Mouse (Mus musculus): ENCODE results near the gene Sox6. TPM values are rescaled to one million over a fixed set of nuclear protein-coding genes. Genes with fewer than 3 reads are reported as not detected.
A peak's percentile ranks its signal among the peaks of the same experiment; 100 is the strongest.

The Sox6 gene
- polyA plus RNA-seq, 1 experiment from 2014 or later, result 79.3 TPM

DNA sequence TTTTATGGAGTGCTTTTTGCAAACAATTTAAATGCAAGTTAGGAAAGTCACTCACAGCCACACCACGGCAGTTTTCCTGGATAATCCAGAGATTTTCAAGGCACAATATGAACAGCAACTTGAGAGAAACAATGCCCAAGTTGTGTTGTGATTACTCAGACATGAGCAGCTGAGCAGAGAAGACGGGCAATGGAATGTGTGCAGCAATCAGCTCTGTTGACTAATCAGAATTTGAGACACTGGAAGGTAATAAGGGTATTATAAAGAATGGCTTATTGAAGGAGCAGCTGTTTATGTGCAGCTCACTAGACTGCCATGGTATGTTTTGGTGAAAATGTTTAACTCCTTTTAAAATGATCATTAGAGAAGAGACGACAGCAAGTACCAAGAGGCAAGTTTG, 287.5 kb downstream of the Sox6 start:
- Histone ChIP-seq H3K9me3 (ENCODE audit: control insufficient read depth, low read length) (no peaks in the 10 kb centered on the region), H3K36me3 (ENCODE audit: control insufficient read depth, insufficient read depth, low read length) (no peaks in the 10 kb centered on the region), H3K9ac (ENCODE audit: low read length) (no peak overlapping the region), H3K4me3 (ENCODE audit: low read depth, low read length) (no peak overlapping the region), H3K4me1 (ENCODE audit: control insufficient read depth, insufficient read depth, low read length) (peaks cover 22% of the 10 kb centered on the region), H3K4me2 (ENCODE audit: low read depth) (no peak overlapping the region), H3K27ac (ENCODE audit: low read depth, low read length) (no peak overlapping the region), H3K27me3 (ENCODE audit: control insufficient read depth, insufficient read depth, low read length) (no peaks in the 10 kb centered on the region)
- ATAC-seq (ENCODE audit: insufficient read depth, low FRiP score, low TSS enrichment) (no peak), DNase-seq (ENCODE audit: low spot score) (no peak)
- 40% methylated on average over 3 of the region's 3 CpGs for WGBS

DNA sequence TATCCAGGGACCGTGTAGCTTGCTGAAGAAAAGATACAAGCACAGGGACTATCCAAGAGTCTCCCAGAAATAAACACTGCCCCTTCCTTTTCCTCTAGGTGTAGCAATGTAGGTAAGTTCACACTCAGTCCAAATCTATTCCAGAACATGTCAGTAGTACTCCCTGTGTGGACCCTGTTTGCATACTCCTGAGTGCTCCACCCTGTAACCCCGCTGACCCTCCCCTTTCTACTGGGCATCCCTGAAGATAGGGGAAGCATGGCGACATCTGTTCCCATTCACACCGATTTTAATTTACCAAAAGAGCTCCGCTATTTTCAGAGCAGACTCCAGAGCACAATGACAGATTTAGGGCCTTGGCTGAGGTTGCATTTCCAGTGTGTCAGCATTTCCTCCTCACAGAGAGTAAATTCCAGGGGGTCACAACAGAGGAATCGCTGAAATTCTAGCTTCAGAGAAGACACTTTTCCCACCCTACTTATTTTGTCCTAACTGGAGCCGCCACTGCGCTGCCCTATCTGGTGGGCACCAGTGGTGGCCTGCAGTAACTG, 288.2 kb downstream of the Sox6 start:
- Histone ChIP-seq H3K9me3 (ENCODE audit: control insufficient read depth, low read length) (no peaks in the 10 kb centered on the region), H3K36me3 (ENCODE audit: control insufficient read depth, insufficient read depth, low read length) (no peaks in the 10 kb centered on the region), H3K4me3 (ENCODE audit: low read depth, low read length) (no peak overlapping the region), H3K4me1 (ENCODE audit: control insufficient read depth, insufficient read depth, low read length) (peaks cover 22% of the 10 kb centered on the region), H3K27ac (ENCODE audit: low read depth, low read length) (no peak overlapping the region), H3K4me2 (ENCODE audit: low read depth) (no peak overlapping the region), H3K27me3 (ENCODE audit: control insufficient read depth, insufficient read depth, low read length) (no peaks in the 10 kb centered on the region), H3K9ac (ENCODE audit: low read length) (no peak overlapping the region)
- ATAC-seq (ENCODE audit: insufficient read depth, low FRiP score, low TSS enrichment) (no peak), DNase-seq (ENCODE audit: low spot score) (peak; percentile 23)
- 34% methylated on average over 8 of the region's 8 CpGs for WGBS

DNA sequence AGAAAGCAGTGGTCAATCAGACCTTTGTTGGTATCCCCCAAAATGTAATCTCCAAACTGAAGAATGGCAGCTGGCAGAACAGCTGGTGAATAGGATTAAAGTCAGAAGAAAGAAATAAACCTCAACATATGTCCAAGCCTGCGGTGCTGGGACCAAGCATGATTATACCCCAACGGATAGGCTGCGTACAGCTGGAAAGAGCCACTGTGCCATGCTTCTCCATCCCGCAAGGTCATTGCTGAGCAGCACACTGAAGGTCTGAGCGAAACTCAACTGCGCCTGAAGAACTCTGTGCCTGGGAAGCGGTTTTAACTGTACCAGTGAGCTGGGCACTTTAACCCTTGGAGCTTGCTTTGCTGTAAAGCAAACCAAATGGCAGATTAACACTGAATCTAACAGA, 291.1 kb downstream of the Sox6 start:
- Histone ChIP-seq H3K36me3 (ENCODE audit: control insufficient read depth, insufficient read depth, low read length) (no peaks in the 10 kb centered on the region), H3K9me3 (ENCODE audit: control insufficient read depth, low read length) (no peaks in the 10 kb centered on the region), H3K27ac (ENCODE audit: low read depth, low read length) (no peak overlapping the region), H3K27me3 (ENCODE audit: control insufficient read depth, insufficient read depth, low read length) (no peaks in the 10 kb centered on the region), H3K4me3 (ENCODE audit: low read depth, low read length) (no peak overlapping the region), H3K9ac (ENCODE audit: low read length) (no peak overlapping the region), H3K4me1 (ENCODE audit: control insufficient read depth, insufficient read depth, low read length) (peaks cover 21% of the 10 kb centered on the region), H3K4me2 (ENCODE audit: low read depth) (no peak overlapping the region)
- WGBS, result 84% methylated on average over 7 of the region's 7 CpGs
- DNase-seq (ENCODE audit: low spot score) (no peak), ATAC-seq (ENCODE audit: insufficient read depth, low FRiP score, low TSS enrichment) (no peak)

GRCm38 (mm10) chr7:115745672-115746253, 292.8 kb downstream of the Sox6 start:
- Histone ChIP-seq H3K27ac (ENCODE audit: low read depth, low read length) (no peak overlapping the region), H3K9ac (ENCODE audit: low read length) (no peak overlapping the region), H3K4me3 (ENCODE audit: low read depth, low read length) (no peak overlapping the region), H3K4me2 (ENCODE audit: low read depth) (no peak overlapping the region), H3K27me3 (ENCODE audit: control insufficient read depth, insufficient read depth, low read length) (no peaks in the 10 kb centered on the region), H3K36me3 (ENCODE audit: control insufficient read depth, insufficient read depth, low read length) (no peaks in the 10 kb centered on the region), H3K4me1 (ENCODE audit: control insufficient read depth, insufficient read depth, low read length) (peaks cover 8% of the 10 kb centered on the region), H3K9me3 (ENCODE audit: control insufficient read depth, low read length) (no peaks in the 10 kb centered on the region)
- ATAC-seq (ENCODE audit: insufficient read depth, low FRiP score, low TSS enrichment) (no peak), DNase-seq (ENCODE audit: low spot score) (no peak)
- WGBS, result 78% methylated on average over 4 of the region's 4 CpGs

DNA sequence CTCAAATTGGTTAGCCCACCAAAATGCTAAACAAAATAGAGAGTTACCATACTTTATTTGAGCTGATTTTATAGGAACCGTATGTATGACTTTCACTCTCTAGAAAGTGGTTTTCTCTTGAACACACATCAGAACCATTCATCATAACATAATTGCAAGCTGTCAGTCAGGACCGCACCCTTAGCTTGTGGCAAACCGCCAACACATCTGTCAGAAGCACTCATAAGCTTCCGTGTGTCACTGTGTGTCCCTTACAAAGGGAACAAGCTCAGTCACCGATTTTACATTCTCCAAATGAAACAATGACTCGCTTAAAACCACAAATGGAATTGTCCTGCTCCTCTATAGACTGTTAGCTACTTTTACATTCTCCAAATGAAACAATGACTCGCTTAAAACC, 304.5 kb downstream of the Sox6 start:
- Histone ChIP-seq H3K27ac (ENCODE audit: low read depth, low read length) (no peak overlapping the region), H3K36me3 (ENCODE audit: control insufficient read depth, insufficient read depth, low read length) (no peaks in the 10 kb centered on the region), H3K4me3 (ENCODE audit: low read depth, low read length) (no peak overlapping the region), H3K4me2 (ENCODE audit: low read depth) (no peak overlapping the region), H3K4me1 (ENCODE audit: control insufficient read depth, insufficient read depth, low read length) (no peaks in the 10 kb centered on the region), H3K9me3 (ENCODE audit: control insufficient read depth, low read length) (no peaks in the 10 kb centered on the region), H3K27me3 (ENCODE audit: control insufficient read depth, insufficient read depth, low read length) (no peaks in the 10 kb centered on the region), H3K9ac (ENCODE audit: low read length) (no peak overlapping the region)
- DNase-seq (ENCODE audit: low spot score), result no peak
- WGBS, result 83% methylated on average over 7 of the region's 7 CpGs
- no peak for ATAC-seq (ENCODE audit: insufficient read depth, low FRiP score, low TSS enrichment)

DNA sequence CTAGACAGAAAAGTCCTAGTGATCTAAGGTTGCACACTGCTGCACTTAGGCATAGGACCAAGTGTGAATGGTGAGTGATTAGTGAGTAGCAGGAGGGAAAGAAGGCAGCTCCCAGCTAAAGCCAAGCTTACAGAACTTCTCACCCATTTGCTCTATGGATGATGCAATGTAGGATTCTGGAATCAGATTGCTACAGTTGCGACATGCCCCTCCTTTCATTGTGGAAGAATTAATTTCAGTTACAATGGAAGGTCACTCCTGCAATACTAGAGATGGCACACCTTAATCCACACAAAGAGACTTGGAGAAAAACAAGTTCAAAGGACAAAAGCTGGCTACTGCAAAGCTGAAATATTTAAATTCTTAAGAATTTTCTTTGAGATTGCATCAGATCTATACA, 305.8 kb downstream of the Sox6 start:
- no peak overlapping the region for H3K4me3 ChIP-seq (ENCODE audit: low read depth, low read length)
- H3K36me3 ChIP-seq (ENCODE audit: control insufficient read depth, insufficient read depth, low read length), result no peaks in the 10 kb centered on the region
- no peak overlapping the region for H3K9ac ChIP-seq (ENCODE audit: low read length)
- no peak for DNase-seq (ENCODE audit: low spot score)
- ATAC-seq (ENCODE audit: insufficient read depth, low FRiP score, low TSS enrichment), result no peak
- H3K27ac ChIP-seq (ENCODE audit: low read depth, low read length), result no peak overlapping the region
- no peaks in the 10 kb centered on the region for H3K27me3 ChIP-seq (ENCODE audit: control insufficient read depth, insufficient read depth, low read length)
- H3K4me1 ChIP-seq (ENCODE audit: control insufficient read depth, insufficient read depth, low read length), result no peaks in the 10 kb centered on the region
- H3K9me3 ChIP-seq (ENCODE audit: control insufficient read depth, low read length), result no peaks in the 10 kb centered on the region
- no peak overlapping the region for H3K4me2 ChIP-seq (ENCODE audit: low read depth)
- 83% methylated on average over 1 of the region's 1 CpGs for WGBS

DNA sequence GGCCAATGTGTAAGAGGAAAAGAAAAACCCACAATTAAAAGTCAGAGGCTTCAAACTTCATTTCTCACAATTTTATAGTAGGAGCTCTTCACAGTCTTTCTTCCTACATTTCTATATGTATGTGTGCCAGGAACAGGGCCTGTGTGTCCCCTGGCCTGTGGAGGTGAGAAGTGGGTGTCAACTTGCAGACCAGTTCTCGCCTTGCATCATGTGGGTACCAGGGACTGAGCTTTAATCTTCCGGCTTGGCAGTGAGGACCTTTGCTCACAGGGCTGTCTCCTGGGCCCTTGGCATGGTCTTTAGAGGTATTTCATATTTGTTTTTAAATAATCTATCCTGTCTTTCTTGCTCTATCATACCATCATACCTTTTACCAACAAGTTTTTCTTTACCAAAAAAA, 311.8 kb downstream of the Sox6 start:
- no peak overlapping the region for H3K4me2 ChIP-seq (ENCODE audit: low read depth)
- H3K4me1 ChIP-seq (ENCODE audit: control insufficient read depth, insufficient read depth, low read length), result peaks cover 9% of the 10 kb centered on the region; the same call in 1 of the 2 replicates
- H3K4me3 ChIP-seq (ENCODE audit: low read depth, low read length), result no peak overlapping the region
- DNase-seq (ENCODE audit: low spot score), result no peak
- H3K27me3 ChIP-seq (ENCODE audit: control insufficient read depth, insufficient read depth, low read length), result no peaks in the 10 kb centered on the region
- WGBS, result 82% methylated on average over 2 of the region's 2 CpGs
- ATAC-seq (ENCODE audit: insufficient read depth, low FRiP score, low TSS enrichment), result no peak
- no peak overlapping the region for H3K27ac ChIP-seq (ENCODE audit: low read depth, low read length)
- H3K9ac ChIP-seq (ENCODE audit: low read length), result no peak overlapping the region
- H3K9me3 ChIP-seq (ENCODE audit: control insufficient read depth, low read length), result no peaks in the 10 kb centered on the region
- H3K36me3 ChIP-seq (ENCODE audit: control insufficient read depth, insufficient read depth, low read length), result no peaks in the 10 kb centered on the region

GRCm38 (mm10) chr7:115724404-115724803, 314.2 kb downstream of the Sox6 start:
- no peaks in the 10 kb centered on the region for H3K9me3 ChIP-seq (ENCODE audit: control insufficient read depth, low read length)
- H3K9ac ChIP-seq (ENCODE audit: low read length), result no peak overlapping the region
- no peak overlapping the region for H3K4me3 ChIP-seq (ENCODE audit: low read depth, low read length)
- H3K4me2 ChIP-seq (ENCODE audit: low read depth), result no peak overlapping the region
- H3K4me1 ChIP-seq (ENCODE audit: control insufficient read depth, insufficient read depth, low read length), result peaks cover 20% of the 10 kb centered on the region; the same call in 1 of the 2 replicates
- ATAC-seq (ENCODE audit: insufficient read depth, low FRiP score, low TSS enrichment) (no peak), DNase-seq (ENCODE audit: low spot score) (no peak)
- H3K27ac ChIP-seq (ENCODE audit: low read depth, low read length), result no peak overlapping the region
- no peaks in the 10 kb centered on the region for H3K36me3 ChIP-seq (ENCODE audit: control insufficient read depth, insufficient read depth, low read length)
- WGBS, result 87% methylated on average over 2 of the region's 2 CpGs
- H3K27me3 ChIP-seq (ENCODE audit: control insufficient read depth, insufficient read depth, low read length), result no peaks in the 10 kb centered on the region

Measured in neural tube, embryonic 11.5 days (tissue).